In genomic region chr17:7892676-7893075, GRCm38 (mm10) we compare ENCODE assay signal across 17 mouse cellular contexts. TPM values are rescaled to one million over a fixed set of nuclear protein-coding genes. Genes with fewer than 3 reads are reported as not detected.
DNase-seq lines count a peak whose midpoint lies in the region.
"Had no signal": no experiment of that assay in that cellular context is flagged by ENCODE, and none has a peak within 500 bp of the region (broad histone marks: within the 10 kb centered on the region; RNA-seq: fewer than 3 reads in every experiment).

No protein-coding gene starts in this region.

- WGBS in heart, embryonic 10.5 days: 78% methylated on average over 8 of the region's 8 CpGs

- H3K4me3 ChIP-seq in heart, embryonic 10.5 days: no peak overlapping the region
- H3K4me3 ChIP-seq: forebrain, embryonic 12.5 days; liver, embryonic 13.5 days had no signal

- intact Hi-C loops in heart, postnatal 36 days (cut with DNase I): no loop called here

- DNase-seq in heart, embryonic 10.5 days (ENCODE audit: low spot score): peak; percentile 65
- DNase-seq in heart, postnatal 36 days: no peak
- peak; percentile 75 for DNase-seq in CD4-positive helper T cell, adult 2 months (ENCODE audit: low read depth, low spot score)
- DNase-seq in induced T-regulatory cell, adult 2 months (ENCODE audit: low read depth): peak; percentile 71
- peak; percentile 81 to 83 for DNase-seq in natural killer cell, adult 2 months (ENCODE audit: low spot score in 2 of 2)
- no peak for DNase-seq in testis, postnatal 14 days (ENCODE audit: low spot score)
- no peak for DNase-seq in right cerebral cortex, adult 2 months (ENCODE audit: low spot score in 2 of 2)
- DNase-seq in cerebellum, adult 18-20 months: no peak
- DNase-seq: adrenal gland, adult 8-10 months; cerebellum, adult 8-10 months; embryo, embryonic 11 days; kidney, adult 11 months; liver, embryonic 13.5 days; thymus, postnatal 25 days had no signal

- H3K27ac ChIP-seq in heart, embryonic 10.5 days: no peak overlapping the region
- H3K27ac ChIP-seq: forebrain, embryonic 12.5 days; hindbrain, embryonic 14.5 days; liver, embryonic 13.5 days; macrophage had no signal

- no peaks in the 10 kb centered on the region for H3K4me1 ChIP-seq in heart, embryonic 10.5 days

- H3K9me3 ChIP-seq in heart, embryonic 10.5 days: no peaks in the 10 kb centered on the region
- H3K9me3 ChIP-seq: forebrain, embryonic 12.5 days; liver, embryonic 13.5 days had no signal

- H3K27me3 ChIP-seq in heart, embryonic 10.5 days (ENCODE audit: insufficient read depth, poor library complexity, severe bottlenecking): peaks cover 3% of the 10 kb centered on the region; the same call in 1 of the 2 replicates
- H3K27me3 ChIP-seq: forebrain, embryonic 12.5 days; liver, embryonic 13.5 days had no signal

- no peaks in the 10 kb centered on the region for H3K36me3 ChIP-seq in heart, embryonic 10.5 days
- H3K36me3 ChIP-seq: forebrain, embryonic 12.5 days; liver, embryonic 13.5 days had no signal

RNA-seq across cellular contexts. Expression of gene Tagap, which starts 33.1 kb away (rescaled TPM):
- polyA plus RNA-seq in heart, embryonic 10.5 days (2016; fragmentation: Nextera tagmentation; extraction: Ambion mirVana): 0.11 and 0.35 TPM in 2 replicates
- 1 to 10 TPM; 2.3 to 3.3 TPM for total RNA-seq in heart, postnatal 36 days (2021)

RNA-seq across cellular contexts. Expression of gene Rsph3a, which starts 52.7 kb away (rescaled TPM):
- 47.9 and 56.7 TPM in 2 replicates for polyA plus RNA-seq in heart, embryonic 10.5 days (2016; fragmentation: Nextera tagmentation; extraction: Ambion mirVana)
- total RNA-seq in heart, postnatal 36 days (2021): 10 to 100 TPM; 32.1 to 41.9 TPM

Comparison
In these comparisons a context has a peak if more than half of its experiments do, and no peak if none do; other contexts are left out.
1. DNase-seq: peak in heart, embryonic 10.5 days (single experiment), CD4-positive helper T cell, adult 2 months (single experiment), induced T-regulatory cell, adult 2 months (single experiment) and natural killer cell, adult 2 months (2 of 2); none in heart, postnatal 36 days (0 of 2), testis, postnatal 14 days (single experiment), right cerebral cortex, adult 2 months (0 of 2) and cerebellum, adult 18-20 months (0 of 2).